Mouse (Mus musculus) ovary, postnatal 10 days (tissue): ENCODE data around the gene Tfap2c.

Experiments used
- DNase-seq: peaks from one replicate; pipeline ENCODE4 v3.0.0; 2022; ENCODE audit warnings: low spot score

The Tfap2c gene

GRCm38 (mm10) chr2:172551081-172551720, 1.8 kb downstream of the Tfap2c start:
- DNase-seq, result no peak

GRCm38 (mm10) chr2:172551872-172552271, 2.5 kb downstream of the Tfap2c start:
- DNase-seq, result no peak

GRCm38 (mm10) chr2:172552666-172553065, 3.3 kb downstream of the Tfap2c start:
- DNase-seq, result no peak

GRCm38 (mm10) chr2:172554211-172554610, 4.8 kb downstream of the Tfap2c start:
- no peak for DNase-seq

GRCm38 (mm10) chr2:172558674-172559468, 9.5 kb downstream of the Tfap2c start:
- no peak for DNase-seq

- no peak for DNase-seq
Measured at GRCm38 (mm10) chr2:172561016-172561415, 11.6 kb downstream of the Tfap2c start.

- DNase-seq, result no peak
Measured at GRCm38 (mm10) chr2:172567835-172568234, 18.4 kb downstream of the Tfap2c start.

- no peak for DNase-seq
Measured at GRCm38 (mm10) chr2:172568466-172568865, 19.1 kb downstream of the Tfap2c start.

GRCm38 (mm10) chr2:172577196-172577766, 27.9 kb downstream of the Tfap2c start:
- DNase-seq, result no peak

- DNase-seq, result no peak
Measured at GRCm38 (mm10) chr2:172579221-172579620, 29.8 kb downstream of the Tfap2c start.

- no peak for DNase-seq
Measured at GRCm38 (mm10) chr2:172580536-172581265, 31.3 kb downstream of the Tfap2c start.

GRCm38 (mm10) chr2:172583312-172583711, 33.9 kb downstream of the Tfap2c start:
- no peak for DNase-seq

GRCm38 (mm10) chr2:172585329-172585728, 35.9 kb downstream of the Tfap2c start:
- DNase-seq, result no peak

GRCm38 (mm10) chr2:172589048-172589447, 39.7 kb downstream of the Tfap2c start:
- DNase-seq, result no peak

GRCm38 (mm10) chr2:172590839-172591238, 41.4 kb downstream of the Tfap2c start:
- DNase-seq, result no peak

GRCm38 (mm10) chr2:172594326-172594725, 44.9 kb downstream of the Tfap2c start:
- no peak for DNase-seq

- no peak for DNase-seq
Measured at GRCm38 (mm10) chr2:172597056-172597455, 47.7 kb downstream of the Tfap2c start.

GRCm38 (mm10) chr2:172597881-172598280, 48.5 kb downstream of the Tfap2c start:
- DNase-seq, result no peak

GRCm38 (mm10) chr2:172604625-172605024, 55.2 kb downstream of the Tfap2c start:
- no peak for DNase-seq

GRCm38 (mm10) chr2:172605642-172606041, 56.2 kb downstream of the Tfap2c start:
- no peak for DNase-seq

GRCm38 (mm10) chr2:172607710-172608109, 58.3 kb downstream of the Tfap2c start:
- no peak for DNase-seq
